Mouse (Mus musculus): ENCODE data around the gene Eif4ebp2.
A peak's percentile ranks its signal among the peaks of the same experiment; 100 is the strongest.

The Eif4ebp2 gene

DNA sequence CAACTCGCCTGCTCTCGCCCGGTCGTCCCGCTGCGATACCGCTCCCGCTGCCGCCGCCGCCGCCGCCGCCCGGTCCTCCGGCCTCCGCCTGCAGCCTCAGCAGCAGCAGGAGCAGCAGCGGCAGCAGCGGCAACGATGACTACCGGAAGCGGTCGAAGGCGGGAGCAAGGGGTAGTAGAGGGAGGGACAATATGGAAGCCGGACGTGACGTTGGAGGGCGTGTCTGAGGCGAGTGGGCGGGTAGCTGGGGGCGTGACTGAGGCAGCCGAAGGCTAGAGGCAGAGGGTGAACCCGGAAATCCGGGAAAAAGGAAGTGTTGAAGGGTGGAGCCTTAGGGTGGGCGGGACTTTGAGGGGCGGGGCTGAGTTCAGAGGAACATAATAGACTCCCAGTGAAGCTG is at the start of gene Eif4ebp2:
TSS of gene Eif4ebp2 (minus strand) at position 17 of the 400 bp plus-strand sequence.
- DNase-seq (ENCODE audit: low spot score in 2 of 2), result peak; percentile 99

GRCm38 (mm10) chr10:61500756-61501155 is 48.3 kb upstream of the Eif4ebp2 start:
- DNase-seq (ENCODE audit: low spot score in 2 of 2), result no peak

- DNase-seq (ENCODE audit: low spot score in 2 of 2), result no peak
Observed at GRCm38 (mm10) chr10:61499505-61500466, 47.3 kb upstream of the Eif4ebp2 start.

DNA sequence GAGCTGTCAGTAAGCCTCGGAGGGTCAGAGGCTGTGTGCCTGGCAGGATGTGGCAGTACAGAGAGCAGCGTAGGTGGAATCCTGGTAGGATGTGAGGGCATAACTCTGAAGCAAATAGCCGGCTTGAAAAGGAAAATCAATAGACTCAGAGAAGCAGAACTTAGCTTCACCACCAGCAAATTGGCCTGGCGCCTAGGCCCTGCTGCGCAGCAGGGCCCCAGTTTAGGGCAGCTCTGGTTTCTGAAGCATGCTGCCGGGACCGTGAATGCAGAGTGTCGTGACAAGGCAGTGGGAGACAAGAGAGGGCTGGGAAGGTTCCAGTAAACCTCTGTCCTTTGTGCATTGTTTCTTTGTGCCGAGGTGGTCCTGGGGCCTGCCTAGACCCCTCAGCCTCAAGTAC is 43.8 kb upstream of the Eif4ebp2 start:
- no peak for DNase-seq (ENCODE audit: low spot score in 2 of 2)

- DNase-seq (ENCODE audit: low spot score in 2 of 2), result no peak
Observed at GRCm38 (mm10) chr10:61495461-61495860, 43.0 kb upstream of the Eif4ebp2 start.

- peak; percentile 80 to 94 for DNase-seq (ENCODE audit: low spot score in 2 of 2)
Observed at GRCm38 (mm10) chr10:61492040-61492439, 39.6 kb upstream of the Eif4ebp2 start.

DNA sequence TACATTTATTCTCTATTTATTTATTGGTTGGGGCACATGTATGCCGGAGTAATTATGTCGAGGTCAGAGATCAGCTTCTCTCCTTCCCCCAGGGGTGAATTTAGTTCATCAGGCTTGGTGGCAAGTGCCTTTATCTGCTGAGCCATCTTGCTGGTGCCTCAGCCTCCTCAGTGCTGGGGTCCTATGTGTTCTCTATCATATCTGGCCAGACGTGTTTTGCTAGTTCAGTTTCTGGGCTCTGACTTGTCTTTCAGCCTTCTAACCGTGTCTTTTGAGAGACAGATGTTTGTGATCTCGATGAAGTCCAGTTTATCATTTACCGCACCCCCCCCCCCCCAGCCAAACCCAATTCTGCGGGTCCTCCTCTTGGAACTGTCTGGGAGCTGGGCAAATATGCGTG is 39.1 kb upstream of the Eif4ebp2 start:
- DNase-seq (ENCODE audit: low spot score in 2 of 2), result no peak

DNA sequence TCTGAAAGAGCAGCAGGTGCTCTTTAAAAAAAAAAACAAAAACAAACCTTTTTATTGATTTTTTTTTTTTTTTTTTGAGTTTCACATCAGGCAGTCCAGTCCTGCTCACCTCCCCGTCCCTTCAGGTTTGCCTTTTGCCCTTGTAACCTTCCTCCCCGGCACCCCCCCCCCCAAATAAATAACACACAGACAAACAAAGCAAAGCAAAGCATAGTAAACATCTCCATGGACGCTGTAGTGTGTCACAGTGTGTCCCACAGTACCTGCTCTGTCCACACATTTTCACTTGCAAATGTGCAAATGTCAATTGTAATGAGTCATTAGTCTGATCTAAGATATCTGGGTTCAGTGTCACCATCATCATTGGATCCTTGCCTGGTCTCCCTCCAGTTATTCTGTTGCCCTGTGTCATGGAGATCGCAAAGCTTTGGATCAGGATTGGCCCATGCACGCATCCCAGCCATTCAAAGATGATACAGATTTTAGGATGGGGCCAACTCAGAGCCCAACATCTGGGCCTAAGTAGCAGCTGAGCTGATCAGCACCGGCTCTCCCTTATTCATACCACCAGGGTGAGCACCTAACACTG is 36.2 kb upstream of the Eif4ebp2 start:
- DNase-seq (ENCODE audit: low spot score in 2 of 2), result no peak

DNA sequence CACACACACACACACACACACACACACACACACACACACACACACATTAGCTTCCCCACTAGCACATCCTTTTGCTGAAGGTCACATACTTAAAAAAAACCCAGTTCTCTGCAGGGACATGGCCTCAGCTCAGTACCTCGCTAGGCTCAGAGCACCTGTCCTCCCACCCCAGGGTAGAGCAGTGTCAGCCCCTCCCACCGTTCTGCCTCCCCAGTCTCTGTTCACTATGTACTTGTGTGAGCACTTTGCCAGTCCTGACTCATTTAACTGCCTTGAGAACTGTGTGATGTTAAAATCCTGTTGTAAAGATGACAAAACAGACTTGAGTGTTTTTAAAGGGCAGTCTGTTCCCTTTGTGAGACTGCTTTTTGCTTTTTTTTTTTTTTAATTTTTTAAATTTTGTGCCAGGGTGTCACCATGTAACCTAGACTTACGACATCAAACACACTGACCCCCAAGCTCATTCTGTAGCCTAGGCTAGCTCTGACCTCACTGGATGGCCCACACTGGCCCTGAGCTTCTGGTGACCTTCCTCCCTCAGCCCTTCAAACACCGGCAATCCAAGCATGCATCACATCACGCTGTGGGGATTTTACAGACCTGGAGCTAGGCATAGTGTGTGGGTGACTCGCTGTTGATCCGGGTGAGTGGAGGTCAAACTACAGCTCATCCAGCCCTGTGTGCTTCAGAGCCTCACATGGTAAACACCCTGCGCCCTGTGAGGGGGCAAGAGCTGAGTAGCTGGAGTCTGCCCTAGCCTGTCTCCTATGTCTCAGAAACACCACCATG is 34.3 kb upstream of the Eif4ebp2 start:
- DNase-seq (ENCODE audit: low spot score in 2 of 2), result no peak

- DNase-seq (ENCODE audit: low spot score in 2 of 2), result no peak
Observed at GRCm38 (mm10) chr10:61484801-61485200, 32.3 kb upstream of the Eif4ebp2 start.

DNA sequence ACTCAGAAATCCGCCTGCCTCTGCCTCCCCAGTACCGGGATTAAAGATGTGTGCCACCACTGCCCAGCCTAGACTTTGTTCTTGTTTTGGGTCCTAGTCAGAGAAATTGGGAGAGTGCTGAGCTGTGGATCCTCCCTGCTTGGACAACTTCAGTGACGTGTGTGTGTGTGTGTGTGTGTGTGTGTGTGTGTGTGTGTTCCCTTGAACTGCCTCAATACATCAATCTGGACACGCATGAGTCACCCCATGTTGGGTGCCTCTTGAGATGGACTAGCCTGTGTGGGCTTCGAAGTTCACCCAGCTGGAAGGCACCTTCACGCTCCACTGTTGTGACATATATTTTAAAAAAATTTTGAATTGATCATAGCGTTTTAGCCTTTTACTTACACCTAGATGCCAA is 30.3 kb upstream of the Eif4ebp2 start:
- no peak for DNase-seq (ENCODE audit: low spot score in 2 of 2)

GRCm38 (mm10) chr10:61480488-61480887 is 28.0 kb upstream of the Eif4ebp2 start:
- no peak for DNase-seq (ENCODE audit: low spot score in 2 of 2)

- DNase-seq (ENCODE audit: low spot score in 2 of 2), result no peak
Observed at GRCm38 (mm10) chr10:61479927-61480326, 27.5 kb upstream of the Eif4ebp2 start.

DNA sequence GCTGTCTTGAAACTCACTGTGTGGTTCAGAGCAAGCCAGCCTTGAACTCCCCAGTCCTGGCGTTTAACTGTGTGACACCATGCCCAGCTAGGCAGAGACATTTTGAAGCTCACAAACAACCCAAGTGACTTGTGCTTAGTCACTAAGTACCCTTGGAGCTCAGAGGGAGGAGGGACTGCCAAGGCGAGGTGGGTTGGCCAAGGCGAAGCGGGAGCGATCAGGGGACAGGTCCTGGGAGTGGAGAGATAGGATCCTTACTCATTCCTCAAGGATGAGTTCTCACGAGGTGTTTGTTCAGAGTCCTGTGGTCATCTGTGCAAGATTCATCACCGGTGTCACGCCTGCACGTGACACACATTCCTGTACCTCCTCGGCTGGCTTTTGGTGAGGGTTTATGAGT is 27.0 kb upstream of the Eif4ebp2 start:
- DNase-seq (ENCODE audit: low spot score in 2 of 2), result no peak

- no peak for DNase-seq (ENCODE audit: low spot score in 2 of 2)
Observed at GRCm38 (mm10) chr10:61476440-61477165, 24.1 kb upstream of the Eif4ebp2 start.

DNA sequence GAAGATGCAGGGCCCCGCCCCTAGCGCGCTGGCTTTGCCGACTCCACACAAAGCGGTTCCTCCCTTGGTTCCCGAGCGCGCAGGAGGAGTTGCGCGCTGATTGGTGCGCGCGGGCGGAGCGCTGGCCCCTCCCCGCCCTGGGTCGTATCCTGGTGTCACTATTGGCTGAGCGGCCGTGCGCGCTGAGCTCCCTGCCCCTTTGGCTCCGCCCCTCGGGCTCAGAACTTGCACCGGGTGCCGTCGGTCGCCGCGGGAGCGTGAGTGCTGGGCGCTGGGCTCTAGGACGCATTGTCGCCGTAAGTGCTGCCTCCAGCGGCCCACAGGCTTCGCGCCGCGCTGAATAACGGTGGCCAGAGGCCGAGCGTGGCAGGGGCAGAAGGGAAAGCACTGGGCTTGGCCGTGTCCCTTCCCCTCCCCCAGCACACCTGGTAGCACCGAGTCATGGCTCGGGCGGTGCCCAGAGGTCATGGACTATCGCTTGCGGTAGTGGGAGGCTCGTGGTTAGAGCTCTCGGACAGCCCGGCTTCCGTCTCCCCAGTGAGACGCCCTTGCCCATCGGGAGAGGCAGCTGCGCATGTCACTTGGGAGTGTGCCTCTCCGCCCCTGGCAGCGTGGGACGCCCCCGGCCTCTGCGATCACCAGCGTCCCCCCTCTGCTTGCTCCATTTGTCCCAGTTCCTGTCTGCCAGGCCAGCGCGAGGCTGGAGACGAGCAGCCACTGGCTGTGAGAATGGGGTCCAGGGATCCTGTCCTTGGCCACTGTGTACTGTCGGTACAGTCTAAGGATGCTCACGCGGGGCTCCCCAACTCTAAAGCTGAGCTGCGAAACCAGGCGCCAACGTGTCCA is 23.4 kb upstream of the Eif4ebp2 start, which contains the start of gene Lrrc20:
TSS of gene Lrrc20 (plus strand) at position 208 of the 846 bp plus-strand sequence.
- DNase-seq (ENCODE audit: low spot score in 2 of 2), result peak; percentile 95 to 96

- no peak for DNase-seq (ENCODE audit: low spot score in 2 of 2)
Observed at GRCm38 (mm10) chr10:61474344-61474743, 21.9 kb upstream of the Eif4ebp2 start.

DNA sequence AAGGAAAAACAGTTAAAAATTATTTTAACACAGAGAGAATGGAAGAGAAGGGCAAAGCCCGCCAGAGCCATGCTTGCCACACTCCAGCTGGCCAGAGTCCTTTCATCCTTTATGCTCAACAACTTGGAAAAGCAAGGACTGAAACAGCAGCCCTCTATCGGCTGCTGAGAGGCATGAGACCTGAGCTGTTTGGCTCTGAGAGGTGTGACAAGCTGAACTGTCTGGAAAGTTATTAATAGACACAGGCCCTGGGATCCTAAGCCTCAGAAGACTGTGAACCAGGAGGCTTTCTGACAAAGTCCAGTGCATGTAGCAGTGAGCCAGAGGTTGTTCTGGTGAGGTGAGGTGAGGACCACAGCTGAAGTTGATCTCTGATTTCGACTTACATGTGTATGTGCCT is 21.2 kb upstream of the Eif4ebp2 start:
- DNase-seq (ENCODE audit: low spot score in 2 of 2), result no peak

- no peak for DNase-seq (ENCODE audit: low spot score in 2 of 2)
Observed at GRCm38 (mm10) chr10:61468900-61469299, 16.4 kb upstream of the Eif4ebp2 start.

GRCm38 (mm10) chr10:61466873-61467272 is 14.4 kb upstream of the Eif4ebp2 start:
- no peak for DNase-seq (ENCODE audit: low spot score in 2 of 2)

- peak; percentile 51 to 78 for DNase-seq (ENCODE audit: low spot score in 2 of 2)
Observed at GRCm38 (mm10) chr10:61466242-61466641, 13.8 kb upstream of the Eif4ebp2 start.
